ENCODE assay signal across 8 mouse cellular contexts in genomic region chr9:57259736-57260135, GRCm38 (mm10). TPM values are rescaled to one million over a fixed set of nuclear protein-coding genes. Genes with fewer than 3 reads are reported as not detected.
DNase-seq lines count a peak whose midpoint lies in the region; TF ChIP-seq lines count a peak whose summit lies in the region.

No protein-coding gene starts in this region.

- intact Hi-C loops in heart, postnatal 25 days (cut with DNase I) = loop anchor here (1.0 to 5.0 kb wide), 3 partner anchors 47 to 174 kb away; no protein-coding TSS in a partner anchor

- TF ChIP-seq POLR2A in brain, embryonic 14.5 days (IDR thresholded peaks at IDR 0.05; ENCODE audit: borderline replicate concordance, extremely low read depth, insufficient read depth, insufficient read length, poor library complexity, severe bottlenecking) = no peak
- no peak for TF ChIP-seq POLR2A in lung, adult 2 months (IDR thresholded peaks at IDR 0.05; ENCODE audit: borderline replicate concordance, extremely low read depth, low read depth, low read length)

- WGBS in lung, adult 2 months = 0% methylated on average over 3 of the region's 3 CpGs

- peaks cover 18% of the 10 kb centered on the region for H3K4me1 ChIP-seq in lung, adult 2 months (ENCODE audit: control insufficient read depth, insufficient read depth, low read length)

- peak; percentile 89 for DNase-seq in ES-CJ7 (ENCODE audit: low read depth, low spot score)
- peak; percentile 91 for DNase-seq in brain, embryonic 14.5 days (ENCODE audit: low read depth)
- DNase-seq in fat pad, adult 2 months (ENCODE audit: extremely low read depth, low read depth, low spot score) = peak; percentile 65
- DNase-seq in heart, postnatal 25 days (ENCODE audit: low spot score) = peak; percentile 80
- DNase-seq in layer of hippocampus, adult 18-20 months (ENCODE audit: low spot score in 2 of 2) = peak; percentile 74 to 94
- peak; percentile 90 for DNase-seq in lung, adult 2 months
- peak; percentile 89 for DNase-seq in ovary, postnatal 36 days (ENCODE audit: low spot score)
- peak; percentile 80 to 94 for DNase-seq in thymus, postnatal 10 days (ENCODE audit: low spot score in 2 of 2)

- H3K4me3 ChIP-seq in lung, adult 2 months (replicated peaks; ENCODE audit: extremely low read depth, low read depth, low read length) = no peak overlapping the region

- TF ChIP-seq CTCF in brain, embryonic 14.5 days (IDR thresholded peaks at IDR 0.05; ENCODE audit: borderline replicate concordance, extremely low read depth, insufficient read depth, insufficient read length) = peak; percentile 98
- peak; percentile 98 for TF ChIP-seq CTCF in lung, adult 2 months (IDR thresholded peaks at IDR 0.05; ENCODE audit: insufficient read depth, low read length)

RNA-seq across cellular contexts. Expression of gene 1700017B05Rik, which starts 2.7 kb away (rescaled TPM):
- polyA plus RNA-seq in brain, embryonic 14.5 days (2012; rRNA removed) = 2.0 and 3.5 TPM in 2 replicates
- 10 to 100 TPM; 11.0 to 11.5 TPM for total RNA-seq in heart, postnatal 25 days (2021)
- 10 to 100 TPM; 30.6 to 32.1 TPM for total RNA-seq in layer of hippocampus, adult 18-20 months (2021)
- polyA plus RNA-seq in lung, adult 2 months (2012; rRNA removed) = 12.1 and 12.5 TPM in 2 replicates

RNA-seq across cellular contexts. Expression of gene Trcg1, which starts 23.4 kb away (rescaled TPM):
- polyA plus RNA-seq in brain, embryonic 14.5 days (2012; rRNA removed) = not detected in 2 replicates
- not detected for total RNA-seq in heart, postnatal 25 days (2021)
- total RNA-seq in layer of hippocampus, adult 18-20 months (2021) = not detected
- not detected in 2 replicates for polyA plus RNA-seq in lung, adult 2 months (2012; rRNA removed)
